Mouse (Mus musculus) small intestine, adult 2 months (tissue): ENCODE measurements at regions not wholly inside any gene's neighbourhood (a gene's known extent, or its start where the extent isn't known, plus 50 kb on each side); places are given as distances from the start of the nearest gene placed in this dataset.

ENCODE experiments used
- CTCF ChIP-seq: fragments of 200-500 bp; IDR thresholded peaks from 2 replicates; pipeline ENCODE4 v1.5.1; 2012; ENCODE audit warnings: low read depth, mild to moderate bottlenecking, control low read depth, inconsistent platforms, low read length, moderate library complexity, mixed read lengths; ENCODE audit not compliant: insufficient replicate concordance, insufficient read length; ENCODE audit errors: extremely low read depth
- POLR2A ChIP-seq: fragments of 200-500 bp; IDR thresholded peaks from 2 replicates; pipeline ENCODE4 v1.6.1; 2012; ENCODE audit warnings: low read depth, mild to moderate bottlenecking, control low read depth, inconsistent platforms, low read length, moderate library complexity

DNA sequence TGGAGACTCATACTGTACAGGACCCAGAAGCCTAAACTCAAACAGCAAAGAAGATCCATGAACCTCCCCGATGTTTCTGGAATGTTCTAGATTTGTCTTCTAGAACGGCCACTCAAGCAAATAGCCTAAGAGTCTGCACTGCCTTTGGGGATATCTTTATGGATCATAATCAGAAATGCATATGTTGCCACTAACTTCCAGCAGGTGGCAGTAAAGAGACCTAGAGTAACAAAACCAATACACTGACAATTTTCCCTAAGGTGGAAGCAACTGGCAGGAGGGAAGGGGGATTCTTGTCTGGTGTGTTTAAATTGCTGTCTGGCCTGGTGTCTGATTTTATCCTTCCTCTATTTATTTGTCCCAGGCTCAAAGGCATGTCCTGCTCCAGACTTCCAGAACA lies 69.2 kb upstream of the Cdh5 start:
- TF ChIP-seq POLR2A, result no peak
- no peak for TF ChIP-seq CTCF
